Mouse (Mus musculus) myocyte (in vitro differentiated cells): Measurements from ENCODE around the gene Ceacam5.

Experiments
- CEBPB ChIP-seq: IDR thresholded peaks from 2 replicates; pipeline ENCODE4 v1.6.1; 2011; ENCODE audit warnings: mild to moderate bottlenecking, moderate library complexity; ENCODE audit not compliant: poor library complexity, insufficient read depth, severe bottlenecking
- E2F4 ChIP-seq: IDR thresholded peaks from one replicate; pipeline ENCODE4 v1.6.1; 2011; ENCODE audit warnings: mild to moderate bottlenecking, control low read depth, moderate library complexity; ENCODE audit not compliant: insufficient read depth
- MAX ChIP-seq: IDR thresholded peaks from one replicate; pipeline ENCODE4 v1.6.1; 2011; ENCODE audit warnings: low read depth, mild to moderate bottlenecking, control low read depth
- MYOD1 ChIP-seq, 3 experiments: IDR thresholded peaks; one replicate each; pipeline ENCODE4 v1.6.1; 2011; ENCODE audit warnings: control low read depth in 2 of 3, low read depth in 2 of 3, mild to moderate bottlenecking in 2 of 3, moderate library complexity in 1 of 3; ENCODE audit not compliant: insufficient read length in 2 of 3, control insufficient read depth in 1 of 3
- MYOG ChIP-seq, 3 experiments: IDR thresholded peaks; one replicate each; pipeline ENCODE4 v1.6.1; 2011; ENCODE audit warnings: control low read depth in 2 of 3, low read depth in 2 of 3, mild to moderate bottlenecking in 2 of 3; ENCODE audit not compliant: insufficient read length in 2 of 3, control insufficient read depth in 1 of 3, insufficient read depth in 1 of 3
- POLR2A ChIP-seq: IDR thresholded peaks from one replicate; pipeline ENCODE4 v1.6.1; 2011; ENCODE audit warnings: low read depth, mild to moderate bottlenecking, control low read depth, moderate library complexity; ENCODE audit not compliant: insufficient read length
- POLR2AphosphoS2 ChIP-seq: IDR thresholded peaks from one replicate; pipeline ENCODE4 v1.6.1; 2011; ENCODE audit warnings: low read depth, control low read depth; ENCODE audit not compliant: insufficient read length
- REST ChIP-seq: IDR thresholded peaks from one replicate; pipeline ENCODE4 v1.6.1; 2011; ENCODE audit warnings: mild to moderate bottlenecking, control low read depth, moderate library complexity; ENCODE audit not compliant: insufficient read depth, insufficient read length
- SRF ChIP-seq: IDR thresholded peaks from one replicate; pipeline ENCODE4 v1.6.1; 2011; ENCODE audit warnings: low read depth; ENCODE audit not compliant: control insufficient read depth, insufficient read length
- TCF12 ChIP-seq: IDR thresholded peaks from one replicate; pipeline ENCODE4 v1.6.1; 2011; ENCODE audit warnings: mild to moderate bottlenecking, control low read depth; ENCODE audit not compliant: poor library complexity, insufficient read depth, severe bottlenecking
- TCF3 ChIP-seq: IDR thresholded peaks from one replicate; pipeline ENCODE4 v1.6.1; 2011; ENCODE audit warnings: low read depth, control low read depth; ENCODE audit not compliant: insufficient read length
- USF1 ChIP-seq: IDR thresholded peaks from one replicate; pipeline ENCODE4 v1.6.1; 2011; ENCODE audit warnings: low read depth, mild to moderate bottlenecking, control low read depth, moderate library complexity

DNA sequence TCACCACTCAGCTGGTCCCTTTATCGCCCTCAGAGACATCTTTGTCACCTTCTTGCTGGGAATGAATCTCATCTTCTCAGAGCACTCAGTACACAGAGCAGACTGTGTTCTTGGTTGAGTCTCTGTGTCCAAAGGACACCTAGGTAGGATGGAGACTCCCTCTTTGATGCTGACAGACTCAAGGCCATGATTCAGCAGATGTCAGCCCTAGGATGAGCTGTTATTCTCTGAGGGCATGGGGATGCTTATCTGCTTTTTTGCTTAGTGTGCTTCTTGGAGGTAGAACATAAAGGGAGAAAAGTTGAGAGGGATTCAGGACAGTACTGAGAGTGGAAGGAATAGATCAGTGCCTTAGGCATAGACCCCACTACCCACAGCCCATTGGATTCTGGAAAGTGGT lies at the start of gene Ceacam5:
- TF ChIP-seq MYOD1 (IDR thresholded peaks at IDR 0.05; ENCODE audit: control insufficient read depth in 1 of 3, insufficient read length in 2 of 3, low read depth in 2 of 3) (no peak), POLR2A (no peak), MAX (no peak), E2F4 (no peak), TCF3 (no peak), TCF12 (no peak), POLR2AphosphoS2 (no peak), USF1 (no peak), MYOG (IDR thresholded peaks at IDR 0.05; ENCODE audit: control insufficient read depth in 1 of 3, insufficient read depth in 1 of 3, insufficient read length in 2 of 3, low read depth in 2 of 3) (no peak), REST (no peak), CEBPB (no peak), SRF (no peak)
